Mouse (Mus musculus): Measurements from ENCODE around the gene Rras. TPM values are rescaled to one million over a fixed set of nuclear protein-coding genes. Genes with fewer than 3 reads are reported as not detected.

Gene Rras
- polyA plus RNA-seq (2017; shearing (Covaris generic)), result 11.5 TPM

DNA sequence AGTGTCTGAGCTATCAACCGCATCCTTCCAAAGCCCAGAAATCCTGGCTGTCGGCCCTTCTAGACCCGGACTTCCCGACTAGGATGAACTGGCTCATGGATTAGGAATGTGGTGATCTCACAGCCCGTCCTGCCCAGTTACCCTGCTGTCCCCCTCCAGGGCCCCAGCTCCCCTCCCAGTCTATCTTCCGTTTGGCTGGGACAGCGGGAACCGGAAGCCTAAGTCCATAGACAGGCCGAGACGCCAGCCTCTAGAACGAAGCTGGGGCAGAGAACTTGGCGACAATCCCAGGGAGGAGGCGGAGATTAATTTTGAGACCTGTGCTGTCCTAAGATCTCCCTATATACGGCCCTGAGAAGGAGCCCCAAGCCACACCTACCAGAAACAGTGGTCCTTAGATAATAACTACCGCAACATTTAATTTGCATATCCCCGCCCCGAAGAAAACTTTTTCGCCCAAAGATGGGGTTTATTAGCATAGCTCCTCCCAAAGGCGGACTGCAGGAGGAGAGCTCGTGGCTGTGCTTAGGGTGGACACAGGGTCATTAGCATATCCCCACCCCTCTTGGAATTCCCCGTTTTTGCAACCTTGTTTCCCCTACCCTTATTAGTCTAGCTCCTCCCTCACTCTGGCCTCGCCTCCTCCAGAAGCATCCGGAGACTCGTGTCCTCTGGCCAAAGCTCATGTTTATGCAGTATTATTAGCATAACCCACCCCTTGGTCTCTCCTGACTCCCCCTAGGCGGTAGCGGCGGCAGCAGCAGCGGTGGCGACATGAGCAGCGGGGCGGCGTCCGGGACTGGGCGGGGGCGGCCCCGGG, at the start of gene Rras:
Gene Rras, plus strand, starts transcription at position 720 of the 820 bp plus-strand sequence.

DNA sequence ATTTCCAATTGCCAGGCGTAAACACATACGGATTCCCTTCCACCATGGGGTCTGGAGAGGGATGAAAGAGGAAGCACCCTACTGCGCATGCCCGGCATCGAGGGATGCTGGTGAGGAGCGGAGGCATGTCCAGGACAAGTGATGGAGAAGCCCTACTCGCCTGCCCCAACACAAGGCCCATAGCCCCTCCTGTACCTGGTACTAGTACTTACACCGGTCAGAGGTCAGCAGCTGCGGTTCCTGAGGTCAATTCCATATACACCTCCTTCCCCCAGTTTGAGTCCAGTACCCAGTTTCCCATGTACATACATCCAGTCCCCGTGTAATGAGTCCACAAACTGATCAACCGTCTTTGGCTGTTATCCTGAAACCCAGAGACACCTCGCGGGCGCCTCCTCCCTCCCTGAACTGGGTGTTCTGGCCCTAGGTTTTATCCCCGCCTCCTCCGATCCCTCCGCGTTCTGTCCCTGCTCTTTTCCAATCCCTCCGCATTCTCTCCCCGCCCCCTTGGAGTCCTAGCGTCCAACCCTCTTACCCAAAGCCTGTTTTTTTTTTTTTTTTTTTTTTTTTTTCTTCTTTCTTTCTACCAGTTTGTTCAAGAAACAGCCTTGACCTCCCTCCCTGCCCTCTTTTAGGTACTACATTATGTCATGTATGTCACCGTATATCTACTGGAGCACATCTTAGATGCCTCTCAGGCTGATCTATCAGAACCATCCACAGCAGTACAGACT, 43.2 kb upstream of the Rras start, which contains the start of gene Cpt1c:
Gene Cpt1c, minus strand, starts transcription at position 469 of the 734 bp plus-strand sequence.

DNA sequence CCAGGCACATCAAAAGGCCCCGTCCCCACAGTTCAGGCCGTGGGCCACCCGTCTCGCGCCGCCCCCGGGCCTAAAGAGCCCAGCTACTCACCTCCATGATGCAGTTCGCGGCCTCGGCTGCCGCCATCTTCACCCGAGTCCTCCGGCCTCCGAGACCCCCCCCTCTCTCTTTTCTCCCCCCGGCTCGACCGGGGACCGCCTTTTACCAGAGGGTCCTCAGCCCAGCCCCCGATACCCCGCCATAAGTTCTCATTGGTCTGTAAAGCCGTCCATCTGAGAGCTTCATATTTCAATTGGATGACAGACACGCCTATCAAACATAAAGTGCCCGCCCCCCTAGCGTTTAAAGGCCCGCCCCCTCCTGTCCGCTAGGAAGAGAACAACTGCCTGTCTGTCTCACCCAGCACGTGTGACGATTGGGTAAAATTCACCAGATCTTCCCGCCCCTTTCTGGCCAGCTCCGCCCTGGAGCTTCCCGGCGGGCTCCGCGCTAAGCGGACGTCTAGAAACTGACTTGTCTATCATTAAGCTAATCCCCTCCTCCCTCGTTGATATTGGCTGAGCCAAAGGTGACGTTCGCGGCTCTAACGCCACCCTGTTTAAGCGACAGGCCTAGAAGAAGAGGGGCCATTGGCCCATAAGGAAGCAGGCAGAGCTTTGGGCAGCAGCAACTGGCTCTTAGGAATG, 31.4 kb upstream of the Rras start, which contains the start of gene Prmt1:
Gene Prmt1, minus strand, starts transcription at position 377 of the 687 bp plus-strand sequence.

DNA sequence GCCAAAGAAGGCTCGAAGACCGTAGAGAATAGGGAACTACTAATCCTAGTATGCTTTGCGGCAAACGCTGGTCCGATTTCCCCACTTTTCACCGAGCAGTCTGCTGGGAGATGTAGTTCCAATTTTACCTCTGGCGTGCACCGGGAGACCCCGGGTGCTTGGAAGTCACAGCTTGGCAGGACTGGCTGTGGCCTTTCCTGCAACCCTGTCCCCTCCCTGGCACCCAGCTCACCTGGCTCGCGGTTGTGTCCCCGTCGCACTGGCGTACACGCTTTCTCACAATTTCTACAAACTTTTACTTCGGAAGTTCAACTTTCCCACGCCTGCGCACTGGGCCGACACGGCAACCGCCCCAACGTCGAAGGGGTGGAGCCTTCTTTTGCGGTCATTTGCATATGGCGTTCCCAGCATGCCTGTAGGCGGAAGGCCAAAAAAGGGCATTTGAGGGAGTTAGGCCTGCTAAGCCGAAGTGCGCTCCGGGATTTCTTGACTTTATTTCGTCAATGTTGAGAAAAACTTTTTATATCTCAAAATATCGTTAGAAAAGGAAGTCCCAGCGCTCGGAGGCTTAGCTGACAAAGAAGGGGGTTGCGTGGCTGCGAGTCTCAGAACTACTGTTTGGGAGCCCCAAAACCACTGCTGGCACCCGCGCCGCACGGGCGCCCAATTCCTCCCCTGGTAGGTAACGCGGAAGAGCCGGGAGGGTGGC, 20.4 kb upstream of the Rras start, which contains the start of gene Irf3:
Gene Irf3, plus strand, starts transcription at position 418 of the 709 bp plus-strand sequence.

DNA sequence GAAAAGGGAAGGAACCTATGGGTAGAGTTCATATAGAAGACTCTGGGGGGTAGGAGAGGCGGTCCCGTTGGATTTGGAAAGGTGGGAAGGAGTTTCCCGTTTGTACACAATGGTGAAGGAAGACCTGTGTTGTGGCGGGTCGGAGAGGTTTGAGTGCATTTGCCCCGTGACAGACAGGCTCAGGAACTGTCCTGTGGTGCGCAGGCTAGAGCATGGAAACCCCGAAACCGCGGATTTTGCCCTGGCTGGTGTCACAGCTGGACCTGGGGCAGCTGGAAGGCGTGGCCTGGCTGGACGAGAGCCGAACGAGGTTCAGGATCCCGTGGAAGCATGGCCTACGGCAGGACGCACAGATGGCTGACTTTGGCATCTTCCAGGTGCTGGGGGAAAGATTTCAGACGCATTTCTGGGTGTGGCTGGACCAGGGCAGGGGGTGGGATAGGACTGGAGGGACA, 19.2 kb upstream of the Rras start, which contains the start of gene Bcl2l12:
Gene Bcl2l12, minus strand, starts transcription at position 212 of the 455 bp plus-strand sequence.

DNA sequence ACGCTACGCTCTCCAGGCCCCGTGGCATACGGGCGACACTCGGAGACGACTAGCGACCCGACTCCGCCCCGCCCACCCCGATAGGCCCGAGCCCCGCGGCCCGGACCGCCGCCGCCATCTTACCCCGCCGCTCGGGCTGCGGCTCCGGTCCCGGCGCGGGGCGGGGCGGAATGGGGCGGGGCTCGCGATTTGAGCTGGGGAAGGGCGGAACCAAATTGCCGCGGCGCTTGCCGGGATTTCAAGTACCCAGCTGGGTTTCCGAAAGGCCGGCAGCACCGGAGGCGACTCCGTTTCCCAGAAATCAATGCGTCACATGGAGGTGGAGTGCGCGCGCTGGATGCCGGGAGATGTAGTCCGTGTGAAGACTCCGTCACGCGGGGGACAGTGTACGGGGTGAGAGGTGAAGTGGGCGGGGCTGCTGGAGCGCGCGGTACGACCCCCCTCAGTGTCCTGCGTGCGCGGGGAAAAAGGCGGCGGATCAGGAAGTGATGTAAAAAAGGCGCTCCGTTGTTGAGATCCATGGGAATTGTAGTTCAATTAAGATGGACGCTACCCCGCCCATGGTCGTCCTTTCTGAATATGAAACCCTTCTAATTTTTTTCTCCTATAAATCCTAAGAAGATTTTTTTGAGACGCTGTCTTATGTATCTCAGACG, 1.7 kb upstream of the Rras start, which contains the start of gene Scaf1:
Gene Scaf1, minus strand, starts transcription at position 407 of the 656 bp plus-strand sequence.

DNA sequence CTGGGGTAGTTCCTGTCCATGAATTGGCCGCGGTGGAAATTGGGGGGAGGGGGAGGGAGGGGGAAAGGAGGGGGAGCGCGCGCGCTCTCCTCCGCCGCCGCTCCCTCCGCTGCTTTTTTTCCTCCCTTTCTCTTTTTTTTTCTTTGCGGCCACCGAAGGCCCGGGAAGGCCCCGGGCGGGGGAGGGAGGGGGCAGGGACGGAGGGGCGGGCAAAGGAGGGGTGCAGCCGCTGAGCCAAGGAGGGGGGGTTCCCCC, 35.0 kb downstream of the Rras start, which contains the start of gene Prr12:
Gene Prr12, minus strand, starts transcription at position 20 of the 255 bp plus-strand sequence.

DNA sequence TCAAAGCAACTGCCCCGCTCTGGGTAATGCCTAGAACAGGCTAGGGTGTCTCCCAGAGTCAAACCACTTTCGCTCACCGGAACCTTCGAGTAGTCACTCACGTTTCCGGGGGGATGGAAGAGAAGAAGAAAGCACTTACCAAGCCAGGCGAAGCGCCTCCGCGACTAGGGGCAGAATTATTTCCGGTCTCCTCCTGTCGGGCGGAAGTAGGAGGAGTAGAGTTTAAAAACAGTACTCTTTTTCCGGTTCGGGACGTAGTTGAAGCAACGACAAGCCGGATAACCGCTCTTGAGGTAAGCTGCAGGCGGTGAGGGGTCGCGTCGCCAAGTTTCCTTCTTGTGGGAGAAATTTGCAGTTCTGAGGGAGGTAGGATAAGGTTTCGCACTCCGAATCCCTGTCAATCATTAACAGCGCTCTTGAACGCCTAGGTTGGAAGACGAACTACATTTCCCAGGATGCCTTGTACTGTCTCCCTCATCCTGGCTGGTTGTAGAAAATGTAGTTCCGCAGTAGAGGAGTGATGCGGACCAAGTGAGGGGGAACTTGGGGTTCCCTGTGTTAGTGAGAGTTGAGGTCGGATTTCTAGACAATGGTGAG, 44.6 kb downstream of the Rras start, which contains the start of the genes Nosip and Prrg2:
Gene Nosip, plus strand, starts transcription at position 191 of the 597 bp plus-strand sequence.
Gene Prrg2, minus strand, starts transcription at position 439 of the 597 bp plus-strand sequence.

Other genes starting within 250 kb of the Rras start
- 37.1 TPM for gene Nup62, start 201.9 kb upstream of the Rras start, polyA plus RNA-seq (2017; shearing (Covaris generic))
- gene Il4i1, start 201.6 kb upstream of the Rras start, polyA plus RNA-seq (2017; shearing (Covaris generic)), result 0.85 TPM
- 0.70 TPM for gene Atf5, start 201.3 kb upstream of the Rras start, polyA plus RNA-seq (2017; shearing (Covaris generic))
- 35.2 TPM for gene Akt1s1, start 169.0 kb upstream of the Rras start, polyA plus RNA-seq (2017; shearing (Covaris generic))
- gene Tbc1d17, start 168.9 kb upstream of the Rras start, polyA plus RNA-seq (2017; shearing (Covaris generic)), result 133 TPM
- 57.0 TPM for gene Pnkp, start 160.8 kb upstream of the Rras start, polyA plus RNA-seq (2017; shearing (Covaris generic))
- gene Ptov1, start 148.2 kb upstream of the Rras start, polyA plus RNA-seq (2017; shearing (Covaris generic)), result 40.0 TPM
- gene Med25, start 125.2 kb upstream of the Rras start, polyA plus RNA-seq (2017; shearing (Covaris generic)), result 48.6 TPM
- gene Fuz, start 121.9 kb upstream of the Rras start, polyA plus RNA-seq (2017; shearing (Covaris generic)), result 20.9 TPM
- gene Ap2a1, start 88.5 kb upstream of the Rras start, polyA plus RNA-seq (2017; shearing (Covaris generic)), result 53.1 TPM
- gene Tsks, start 74.8 kb upstream of the Rras start, polyA plus RNA-seq (2017; shearing (Covaris generic)), result not detected
- not detected for gene Cpt1c, start 43.1 kb upstream of the Rras start, polyA plus RNA-seq (2017; shearing (Covaris generic))
- 161 TPM for gene Prmt1, start 31.4 kb upstream of the Rras start, polyA plus RNA-seq (2017; shearing (Covaris generic))
- gene Irf3, start 20.3 kb upstream of the Rras start, polyA plus RNA-seq (2017; shearing (Covaris generic)), result 172 TPM
- gene Bcl2l12, start 19.2 kb upstream of the Rras start, polyA plus RNA-seq (2017; shearing (Covaris generic)), result 17.5 TPM
- gene Scaf1, start 1.6 kb upstream of the Rras start, polyA plus RNA-seq (2017; shearing (Covaris generic)), result 27.3 TPM
- 2.2 TPM for gene Prr12, start 34.9 kb downstream of the Rras start, polyA plus RNA-seq (2017; shearing (Covaris generic))
- gene Nosip, start 44.5 kb downstream of the Rras start, polyA plus RNA-seq (2017; shearing (Covaris generic)), result 104 TPM
- gene Prrg2, start 44.7 kb downstream of the Rras start, polyA plus RNA-seq (2017; shearing (Covaris generic)), result 1.7 TPM
- 10.6 TPM for gene Rcn3, start 74.3 kb downstream of the Rras start, polyA plus RNA-seq (2017; shearing (Covaris generic))
- gene Fcgrt, start 85.9 kb downstream of the Rras start, polyA plus RNA-seq (2017; shearing (Covaris generic)), result 6.2 TPM
- gene Rps11, start 106.5 kb downstream of the Rras start, polyA plus RNA-seq (2017; shearing (Covaris generic)), result 2,728 TPM
- 3,371 TPM for gene Rpl13a, start 110.8 kb downstream of the Rras start, polyA plus RNA-seq (2017; shearing (Covaris generic))
- gene Gm45713, start 118.3 kb downstream of the Rras start, polyA plus RNA-seq (2017; shearing (Covaris generic)), result not detected
- gene Flt3l, start 118.5 kb downstream of the Rras start, polyA plus RNA-seq (2017; shearing (Covaris generic)), result 252 TPM
- 30.4 TPM for gene Pih1d1, start 136.3 kb downstream of the Rras start, polyA plus RNA-seq (2017; shearing (Covaris generic))
- gene Aldh16a1, start 136.6 kb downstream of the Rras start, polyA plus RNA-seq (2017; shearing (Covaris generic)), result 42.7 TPM
- 0.20 TPM for gene Slc17a7, start 146.0 kb downstream of the Rras start, polyA plus RNA-seq (2017; shearing (Covaris generic))
- not detected for gene Gfy, start 161.6 kb downstream of the Rras start, polyA plus RNA-seq (2017; shearing (Covaris generic))
- gene Pth2, start 163.0 kb downstream of the Rras start, polyA plus RNA-seq (2017; shearing (Covaris generic)), result not detected
- not detected for gene Ccdc155, start 186.9 kb downstream of the Rras start, polyA plus RNA-seq (2017; shearing (Covaris generic))
- gene Dkkl1, start 194.2 kb downstream of the Rras start, polyA plus RNA-seq (2017; shearing (Covaris generic)), result 2.7 TPM
- gene Tead2, start 197.8 kb downstream of the Rras start, polyA plus RNA-seq (2017; shearing (Covaris generic)), result 0.95 TPM
- 402 TPM for gene Cd37, start 221.2 kb downstream of the Rras start, polyA plus RNA-seq (2017; shearing (Covaris generic))
- not detected for gene Slc6a16, start 223.1 kb downstream of the Rras start, polyA plus RNA-seq (2017; shearing (Covaris generic))